Mouse (Mus musculus): ENCODE data around the gene Fyn. TPM values are rescaled to one million over a fixed set of nuclear protein-coding genes. Genes with fewer than 3 reads are reported as not detected.

Gene Fyn
- polyA plus RNA-seq (2014; fragmentation: Illumina TruSeq; extraction: RNeasy Lipid Tissue Mini Kit (QIAGEN cat#74804)), result 93.1 TPM

GRCm38 (mm10) chr10:39368572-39369135, at the start of gene Fyn:
TSS of gene Fyn (plus strand) at chr10:39368855.

DNA sequence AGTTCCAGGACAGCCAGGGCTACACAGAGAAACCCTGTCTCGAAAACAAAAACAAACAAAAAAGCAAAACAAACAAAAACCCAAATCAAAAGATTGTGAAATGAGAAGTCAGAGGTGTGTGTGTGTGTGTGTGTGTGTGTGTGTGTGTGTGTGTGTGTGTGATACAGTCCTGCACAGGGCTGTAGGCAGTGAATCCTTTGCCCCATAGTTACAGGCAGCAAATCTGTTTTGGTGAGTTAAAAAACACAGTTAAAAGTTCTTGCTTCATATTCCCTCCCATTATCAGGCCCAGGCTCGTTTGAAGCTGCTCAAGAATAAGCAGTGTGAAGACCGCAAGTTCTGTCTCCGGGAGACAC, 244.0 kb downstream of the Fyn start, which contains the start of gene Traf3ip2:
Gene Traf3ip2, plus strand, starts transcription at position 302 of the 356 bp plus-strand sequence.

Other genes starting within 250 kb of the Fyn start
- 7.2 TPM for gene Fam229b, start 234.9 kb upstream of the Fyn start, polyA plus RNA-seq (2014; fragmentation: Illumina TruSeq; extraction: RNeasy Lipid Tissue Mini Kit (QIAGEN cat#74804))
- gene Tube1, start 234.9 kb upstream of the Fyn start, polyA plus RNA-seq (2014; fragmentation: Illumina TruSeq; extraction: RNeasy Lipid Tissue Mini Kit (QIAGEN cat#74804)), result 5.6 TPM
- not detected for gene Ccn6, start 205.1 kb upstream of the Fyn start, polyA plus RNA-seq (2014; fragmentation: Illumina TruSeq; extraction: RNeasy Lipid Tissue Mini Kit (QIAGEN cat#74804))
- 34.3 TPM for gene Traf3ip2, start 244.1 kb downstream of the Fyn start, polyA plus RNA-seq (2014; fragmentation: Illumina TruSeq; extraction: RNeasy Lipid Tissue Mini Kit (QIAGEN cat#74804))